Mouse (Mus musculus): ENCODE measurements around the gene Fxyd1. TPM values are rescaled to one million over a fixed set of nuclear protein-coding genes. Genes with fewer than 3 reads are reported as not detected.

Fxyd1 gene
- polyA plus RNA-seq, 1 experiment from 2014 or later = 1,006 TPM

GRCm38 (mm10) chr7:31072326-31072725, 15.3 kb upstream of the Fxyd1 start:
- no peak overlapping the region for H3K4me2 ChIP-seq (ENCODE audit: low read depth, low read length)
- H3K36me3 ChIP-seq (ENCODE audit: control insufficient read depth, insufficient read depth) = no peaks in the 10 kb centered on the region
- ATAC-seq (replicated peaks; ENCODE audit: extremely low read depth, insufficient read depth, low FRiP score) = no peak
- H3K9ac ChIP-seq (ENCODE audit: low read length) = no peak overlapping the region
- no peak overlapping the region for H3K27ac ChIP-seq (ENCODE audit: low read length)
- H3K4me3 ChIP-seq (ENCODE audit: low read length) = no peak overlapping the region
- H3K27me3 ChIP-seq (ENCODE audit: control insufficient read depth, insufficient read depth, low read length) = no peaks in the 10 kb centered on the region
- 61% methylated on average over 9 of the region's 9 CpGs for WGBS
- no peaks in the 10 kb centered on the region for H3K9me3 ChIP-seq (replicated peaks; ENCODE audit: control insufficient read depth, low read length)
- H3K4me1 ChIP-seq (ENCODE audit: control insufficient read depth, insufficient read depth, low read length) = no peaks in the 10 kb centered on the region

- Histone ChIP-seq H3K4me3 (ENCODE audit: low read length) (no peak overlapping the region), H3K9me3 (replicated peaks; ENCODE audit: control insufficient read depth, low read length) (no peaks in the 10 kb centered on the region), H3K4me1 (ENCODE audit: control insufficient read depth, insufficient read depth, low read length) (no peaks in the 10 kb centered on the region), H3K4me2 (ENCODE audit: low read depth, low read length) (no peak overlapping the region), H3K36me3 (ENCODE audit: control insufficient read depth, insufficient read depth) (no peaks in the 10 kb centered on the region), H3K27me3 (ENCODE audit: control insufficient read depth, insufficient read depth, low read length) (no peaks in the 10 kb centered on the region), H3K27ac (ENCODE audit: low read length) (no peak overlapping the region), H3K9ac (ENCODE audit: low read length) (no peak overlapping the region)
- WGBS = 77% methylated on average over 6 of the region's 6 CpGs
- ATAC-seq (replicated peaks; ENCODE audit: extremely low read depth, insufficient read depth, low FRiP score) = no peak
These were observed 13.3 kb upstream of the Fxyd1 start for GRCm38 (mm10) chr7:31070324-31070723.

GRCm38 (mm10) chr7:31069491-31069890, 12.5 kb upstream of the Fxyd1 start:
- Histone ChIP-seq H3K9ac (ENCODE audit: low read length) (no peak overlapping the region), H3K27ac (ENCODE audit: low read length) (no peak overlapping the region), H3K4me1 (ENCODE audit: control insufficient read depth, insufficient read depth, low read length) (no peaks in the 10 kb centered on the region), H3K9me3 (replicated peaks; ENCODE audit: control insufficient read depth, low read length) (no peaks in the 10 kb centered on the region), H3K36me3 (ENCODE audit: control insufficient read depth, insufficient read depth) (no peaks in the 10 kb centered on the region), H3K27me3 (ENCODE audit: control insufficient read depth, insufficient read depth, low read length) (no peaks in the 10 kb centered on the region), H3K4me2 (ENCODE audit: low read depth, low read length) (no peak overlapping the region), H3K4me3 (ENCODE audit: low read length) (no peak overlapping the region)
- no peak for ATAC-seq (replicated peaks; ENCODE audit: extremely low read depth, insufficient read depth, low FRiP score)
- WGBS = 84% methylated on average over 14 of the region's 14 CpGs

- Histone ChIP-seq H3K4me1 (ENCODE audit: control insufficient read depth, insufficient read depth, low read length) (no peaks in the 10 kb centered on the region), H3K36me3 (ENCODE audit: control insufficient read depth, insufficient read depth) (no peaks in the 10 kb centered on the region), H3K27me3 (ENCODE audit: control insufficient read depth, insufficient read depth, low read length) (no peaks in the 10 kb centered on the region), H3K4me2 (ENCODE audit: low read depth, low read length) (no peak overlapping the region), H3K9ac (ENCODE audit: low read length) (no peak overlapping the region), H3K27ac (ENCODE audit: low read length) (no peak overlapping the region), H3K9me3 (replicated peaks; ENCODE audit: control insufficient read depth, low read length) (no peaks in the 10 kb centered on the region), H3K4me3 (ENCODE audit: low read length) (no peak overlapping the region)
- 33% methylated on average over 5 of the region's 5 CpGs for WGBS
- no peak for ATAC-seq (replicated peaks; ENCODE audit: extremely low read depth, insufficient read depth, low FRiP score)
These were observed 10.8 kb upstream of the Fxyd1 start for GRCm38 (mm10) chr7:31067836-31068235.

- WGBS = 78% methylated on average over 12 of the region's 12 CpGs
- H3K9me3 ChIP-seq (replicated peaks; ENCODE audit: control insufficient read depth, low read length) = no peaks in the 10 kb centered on the region
- H3K4me3 ChIP-seq (ENCODE audit: low read length) = no peak overlapping the region
- H3K4me1 ChIP-seq (ENCODE audit: control insufficient read depth, insufficient read depth, low read length) = peaks cover 3% of the 10 kb centered on the region; the same call in 1 of the 2 replicates
- H3K9ac ChIP-seq (ENCODE audit: low read length) = no peak overlapping the region
- no peak overlapping the region for H3K4me2 ChIP-seq (ENCODE audit: low read depth, low read length)
- no peak for ATAC-seq (replicated peaks; ENCODE audit: extremely low read depth, insufficient read depth, low FRiP score)
- no peak overlapping the region for H3K27ac ChIP-seq (ENCODE audit: low read length)
- H3K27me3 ChIP-seq (ENCODE audit: control insufficient read depth, insufficient read depth, low read length) = no peaks in the 10 kb centered on the region
- no peaks in the 10 kb centered on the region for H3K36me3 ChIP-seq (ENCODE audit: control insufficient read depth, insufficient read depth)
These were observed 6.1 kb upstream of the Fxyd1 start for GRCm38 (mm10) chr7:31063074-31063560.

- peaks cover 6% of the 10 kb centered on the region; the same call in 1 of the 2 replicates for H3K4me1 ChIP-seq (ENCODE audit: control insufficient read depth, insufficient read depth, low read length)
- 87% methylated on average over 7 of the region's 7 CpGs for WGBS
- H3K4me3 ChIP-seq (ENCODE audit: low read length) = no peak overlapping the region
- no peaks in the 10 kb centered on the region for H3K36me3 ChIP-seq (ENCODE audit: control insufficient read depth, insufficient read depth)
- H3K9me3 ChIP-seq (replicated peaks; ENCODE audit: control insufficient read depth, low read length) = no peaks in the 10 kb centered on the region
- H3K27ac ChIP-seq (ENCODE audit: low read length) = no peak overlapping the region
- no peaks in the 10 kb centered on the region for H3K27me3 ChIP-seq (ENCODE audit: control insufficient read depth, insufficient read depth, low read length)
- ATAC-seq (replicated peaks; ENCODE audit: extremely low read depth, insufficient read depth, low FRiP score) = no peak
- H3K4me2 ChIP-seq (ENCODE audit: low read depth, low read length) = no peak overlapping the region
- H3K9ac ChIP-seq (ENCODE audit: low read length) = no peak overlapping the region
These were observed 3.6 kb upstream of the Fxyd1 start for GRCm38 (mm10) chr7:31060621-31061010.

GRCm38 (mm10) chr7:31059919-31060620, 3.1 kb upstream of the Fxyd1 start:
- Histone ChIP-seq H3K4me1 (ENCODE audit: control insufficient read depth, insufficient read depth, low read length) (peaks cover 6% of the 10 kb centered on the region; the same call in 1 of the 2 replicates), H3K9me3 (replicated peaks; ENCODE audit: control insufficient read depth, low read length) (no peaks in the 10 kb centered on the region), H3K9ac (ENCODE audit: low read length) (no peak overlapping the region), H3K4me2 (ENCODE audit: low read depth, low read length) (no peak overlapping the region), H3K27me3 (ENCODE audit: control insufficient read depth, insufficient read depth, low read length) (no peaks in the 10 kb centered on the region), H3K27ac (ENCODE audit: low read length) (no peak overlapping the region), H3K4me3 (ENCODE audit: low read length) (no peak overlapping the region), H3K36me3 (ENCODE audit: control insufficient read depth, insufficient read depth) (no peaks in the 10 kb centered on the region)
- WGBS = 75% methylated on average over 11 of the region's 11 CpGs
- ATAC-seq (replicated peaks; ENCODE audit: extremely low read depth, insufficient read depth, low FRiP score) = no peak

GRCm38 (mm10) chr7:31059108-31059507, 2.1 kb upstream of the Fxyd1 start, which contains the start of gene Lgi4:
Gene Lgi4, plus strand, starts transcription at chr7:31059342.
- no peaks in the 10 kb centered on the region for H3K9me3 ChIP-seq (replicated peaks; ENCODE audit: control insufficient read depth, low read length)
- no peaks in the 10 kb centered on the region for H3K36me3 ChIP-seq (ENCODE audit: control insufficient read depth, insufficient read depth)
- H3K27me3 ChIP-seq (ENCODE audit: control insufficient read depth, insufficient read depth, low read length) = no peaks in the 10 kb centered on the region
- H3K4me3 ChIP-seq (ENCODE audit: low read length) = no peak within 1 kb of the TSS
- ATAC-seq (replicated peaks; ENCODE audit: extremely low read depth, insufficient read depth, low FRiP score) = no peak
- WGBS = 2% methylated on average over 2 of the region's 2 CpGs
- H3K4me1 ChIP-seq (ENCODE audit: control insufficient read depth, insufficient read depth, low read length) = peaks cover 6% of the 10 kb centered on the region; the same call in 1 of the 2 replicates
- H3K9ac ChIP-seq (ENCODE audit: low read length) = no peak within 1 kb of the TSS
- H3K4me2 ChIP-seq (ENCODE audit: low read depth, low read length) = no peak within 1 kb of the TSS
- H3K27ac ChIP-seq (ENCODE audit: low read length) = no peak within 1 kb of the TSS

- no peak overlapping the region for H3K9ac ChIP-seq (ENCODE audit: low read length)
- H3K36me3 ChIP-seq (ENCODE audit: control insufficient read depth, insufficient read depth) = no peaks in the 10 kb centered on the region
- no peaks in the 10 kb centered on the region for H3K9me3 ChIP-seq (replicated peaks; ENCODE audit: control insufficient read depth, low read length)
- H3K27me3 ChIP-seq (ENCODE audit: control insufficient read depth, insufficient read depth, low read length) = no peaks in the 10 kb centered on the region
- no peak for ATAC-seq (replicated peaks; ENCODE audit: extremely low read depth, insufficient read depth, low FRiP score)
- no peak overlapping the region for H3K4me2 ChIP-seq (ENCODE audit: low read depth, low read length)
- H3K4me3 ChIP-seq (ENCODE audit: low read length) = no peak overlapping the region
- peaks cover 13% of the 10 kb centered on the region for H3K4me1 ChIP-seq (ENCODE audit: control insufficient read depth, insufficient read depth, low read length)
- H3K27ac ChIP-seq (ENCODE audit: low read length) = no peak overlapping the region
- 85% methylated on average over 6 of the region's 6 CpGs for WGBS
These were observed 1.2 kb upstream of the Fxyd1 start for GRCm38 (mm10) chr7:31058211-31058610.
